Mouse (Mus musculus) cortical plate, adult 2 months (tissue): Measurements from ENCODE around the gene Tiam1. TPM values are rescaled to one million over a fixed set of nuclear protein-coding genes. Genes with fewer than 3 reads are reported as not detected.

ENCODE experiments used
- H3K27ac ChIP-seq: fragments of 200-500 bp; 2 replicates; pipeline ENCODE4 v1.5.1; 2012; ENCODE audit warnings: low read length, control low read depth, inconsistent platforms; ENCODE audit not compliant: insufficient read depth
- H3K4me1 ChIP-seq: fragments of 200-500 bp; 2 replicates; pipeline ENCODE4 v1.6.1; 2011; ENCODE audit warnings: low read length; ENCODE audit not compliant: control insufficient read depth, insufficient read depth
- H3K4me3 ChIP-seq: fragments of 200-500 bp; 2 replicates; pipeline ENCODE4 v1.5.1; 2011; ENCODE audit warnings: mild to moderate bottlenecking, low read length, control low read depth; ENCODE audit not compliant: insufficient read depth
- CTCF ChIP-seq: fragments of 200-500 bp; IDR thresholded peaks from 2 replicates; pipeline ENCODE4 v1.5.1; 2011; ENCODE audit warnings: mild to moderate bottlenecking, control low read depth, low read length; ENCODE audit not compliant: insufficient read depth; ENCODE audit errors: extremely low read depth
- POLR2A ChIP-seq: fragments of 200-500 bp; IDR thresholded peaks from 2 replicates; pipeline ENCODE4 v1.6.1; 2011; ENCODE audit warnings: mild to moderate bottlenecking, low read length, control low read depth; ENCODE audit not compliant: insufficient read depth; ENCODE audit errors: extremely low read depth
- polyA plus RNA-seq: library from polyadenylated mRNA; depleted of rRNA; stranded (reverse); fragments of >200 nt; gene quantifications from 2 replicates; pipeline ENCODE4 v1.2.3, GENCODE M21; 2012

Gene Tiam1
- polyA plus RNA-seq, 1 experiment: 28.7 TPM

GRCm38 (mm10) chr16:90022932-90023664 is 120.5 kb downstream of the Tiam1 start:
- Histone ChIP-seq H3K4me1 (no peaks in the 10 kb centered on the region), H3K27ac (no peak overlapping the region), H3K4me3 (no peak overlapping the region)
- TF ChIP-seq CTCF: no peak
- TF ChIP-seq POLR2A: no peak

GRCm38 (mm10) chr16:90016046-90016445 is 127.5 kb downstream of the Tiam1 start:
- TF ChIP-seq CTCF (no peak), POLR2A (no peak)
- Histone ChIP-seq H3K4me1 (no peaks in the 10 kb centered on the region), H3K4me3 (no peak overlapping the region), H3K27ac (no peak overlapping the region)

- Histone ChIP-seq H3K4me1 (no peaks in the 10 kb centered on the region), H3K4me3 (no peak overlapping the region), H3K27ac (no peak overlapping the region)
- TF ChIP-seq POLR2A (no peak), CTCF (no peak)
These were observed 129.0 kb downstream of the Tiam1 start for GRCm38 (mm10) chr16:90014596-90014995.

GRCm38 (mm10) chr16:90011521-90012181 is 131.9 kb downstream of the Tiam1 start:
- Histone ChIP-seq H3K4me3 (no peak overlapping the region), H3K27ac (no peak overlapping the region), H3K4me1 (no peaks in the 10 kb centered on the region)
- TF ChIP-seq POLR2A (no peak), CTCF (no peak)

GRCm38 (mm10) chr16:90008504-90008903 is 135.1 kb downstream of the Tiam1 start:
- no peak overlapping the region for H3K27ac ChIP-seq
- H3K4me3 ChIP-seq: no peak overlapping the region
- H3K4me1 ChIP-seq: no peaks in the 10 kb centered on the region
- TF ChIP-seq POLR2A: no peak
- peak; percentile 26; the same call in 1 of the 2 replicates for TF ChIP-seq CTCF

- Histone ChIP-seq H3K27ac (no peak overlapping the region), H3K4me3 (no peak overlapping the region), H3K4me1 (no peaks in the 10 kb centered on the region)
- TF ChIP-seq POLR2A: no peak
- no peak for TF ChIP-seq CTCF
These were observed 136.1 kb downstream of the Tiam1 start for GRCm38 (mm10) chr16:90007391-90007977.

GRCm38 (mm10) chr16:90003556-90003955 is 140.0 kb downstream of the Tiam1 start:
- TF ChIP-seq POLR2A: no peak
- no peak for TF ChIP-seq CTCF
- H3K27ac ChIP-seq: no peak overlapping the region
- H3K4me3 ChIP-seq: no peak overlapping the region
- H3K4me1 ChIP-seq: no peaks in the 10 kb centered on the region

GRCm38 (mm10) chr16:89995155-89995554 is 148.4 kb downstream of the Tiam1 start:
- H3K4me3 ChIP-seq: no peak overlapping the region
- no peak overlapping the region for H3K27ac ChIP-seq
- H3K4me1 ChIP-seq: no peaks in the 10 kb centered on the region; the same call in 1 of the 2 replicates
- TF ChIP-seq POLR2A (no peak), CTCF (no peak)

- Histone ChIP-seq H3K27ac (no peak overlapping the region), H3K4me3 (no peak overlapping the region), H3K4me1 (peaks cover 2% of the 10 kb centered on the region)
- TF ChIP-seq POLR2A (no peak), CTCF (no peak)
These were observed 149.4 kb downstream of the Tiam1 start for GRCm38 (mm10) chr16:89993991-89994825.
